Mouse (Mus musculus) small intestine, adult 2 months (tissue): ENCODE measurements around the gene Traf3ip2.

Experiments used
- CTCF ChIP-seq: fragments of 200-500 bp; IDR thresholded peaks from 2 replicates; pipeline ENCODE4 v1.5.1; 2012; ENCODE audit warnings: low read depth, mild to moderate bottlenecking, control low read depth, inconsistent platforms, low read length, moderate library complexity, mixed read lengths; ENCODE audit not compliant: insufficient replicate concordance, insufficient read length; ENCODE audit errors: extremely low read depth
- POLR2A ChIP-seq: fragments of 200-500 bp; IDR thresholded peaks from 2 replicates; pipeline ENCODE4 v1.6.1; 2012; ENCODE audit warnings: low read depth, mild to moderate bottlenecking, control low read depth, inconsistent platforms, low read length, moderate library complexity

- TF ChIP-seq CTCF (no peak), POLR2A (no peak)
Observed at GRCm38 (mm10) chr10:39615531-39616229, 2.9 kb downstream of the Traf3ip2 start.
